Mouse (Mus musculus) hindbrain, embryonic 12.5 days (tissue): Measurements from ENCODE around the gene Ftsj1. TPM values are rescaled to one million over a fixed set of nuclear protein-coding genes. Genes with fewer than 3 reads are reported as not detected.
A peak's percentile ranks its signal among the peaks of the same experiment; 100 is the strongest.

Experiments
- ATAC-seq: fragments of 200-750 bp; cut with Nextera tagmentation; 2 replicates; pipeline ENCODE4 v1.8.0; 2017; ENCODE audit warnings: moderate TSS enrichment; ENCODE audit not compliant: low FRiP score
- H3K27ac ChIP-seq: fragments of 300-500 bp; sonication (generic); 2 replicates; pipeline ENCODE4 v1.5.1; 2016; ENCODE audit warnings: mild to moderate bottlenecking
- H3K27me3 ChIP-seq: fragments of 300-500 bp; sonication (generic); 2 replicates; pipeline ENCODE4 v1.6.1; 2016; ENCODE audit warnings: mild to moderate bottlenecking
- H3K36me3 ChIP-seq: fragments of 300-500 bp; sonication (generic); 2 replicates; pipeline ENCODE4 v1.6.1; 2016; ENCODE audit warnings: mild to moderate bottlenecking
- H3K4me1 ChIP-seq: fragments of 300-500 bp; sonication (generic); 2 replicates; pipeline ENCODE4 v1.6.1; 2016
- H3K4me2 ChIP-seq: fragments of 300-500 bp; sonication (generic); replicated peaks from 2 replicates; pipeline ENCODE4 v1.6.1; 2016; ENCODE audit warnings: mild to moderate bottlenecking
- H3K4me3 ChIP-seq: fragments of 300-500 bp; sonication (generic); 2 replicates; pipeline ENCODE4 v1.5.1; 2016; ENCODE audit warnings: mild to moderate bottlenecking
- H3K9ac ChIP-seq: fragments of 300-500 bp; sonication (generic); 2 replicates; pipeline ENCODE4 v1.6.1; 2016; ENCODE audit warnings: mild to moderate bottlenecking, moderate library complexity
- H3K9me3 ChIP-seq: fragments of 300-500 bp; sonication (generic); replicated peaks from 2 replicates; pipeline ENCODE4 v1.6.1; 2016; ENCODE audit warnings: mild to moderate bottlenecking
- WGBS: fragments of 180-500 bp; shearing (Covaris S2); methylation state at CpG from one replicate; pipeline ENCODE4 v1.1.7; 2016; 5-methylcytosine and 5-hydroxymethylcytosine counted together
- polyA plus RNA-seq: library from polyadenylated mRNA; unstranded; fragments of >200 nt; fragmentation: Nextera tagmentation; extraction: Ambion mirVana; gene quantifications from 2 replicates; pipeline ENCODE4 v1.2.1, GENCODE M21; 2016

Ftsj1 gene
- polyA plus RNA-seq, 1 experiment from 2014 or later: 43.5 TPM

- Histone ChIP-seq H3K27me3 (no peaks in the 10 kb centered on the region), H3K27ac (peak overlapping the region; percentile 75), H3K4me3 (peak overlapping the region; percentile 50), H3K9me3 (no peaks in the 10 kb centered on the region), H3K36me3 (no peaks in the 10 kb centered on the region), H3K9ac (peak overlapping the region; percentile 51), H3K4me1 (no peaks in the 10 kb centered on the region; the same call in 1 of the 2 replicates), H3K4me2 (peak overlapping the region; percentile 54)
- 16% methylated on average over 13 of the region's 13 CpGs for WGBS
- no peak; the same call in 1 of the 2 replicates for ATAC-seq
These were observed 60.0 kb downstream of the Ftsj1 start for GRCm38 (mm10) chrX:8192126-8192639.

Other genes starting within 250 kb of the Ftsj1 start
- not detected in 2 replicates for gene Glod5, start 233.9 kb downstream of the Ftsj1 start, polyA plus RNA-seq
- gene Suv39h1, start 177.6 kb downstream of the Ftsj1 start, polyA plus RNA-seq: 58.6 and 60.2 TPM in 2 replicates
- gene Was, start 161.9 kb downstream of the Ftsj1 start, polyA plus RNA-seq: 0.21 TPM in 1 of 2 replicates, not detected in the other
- gene Wdr13, start 119.5 kb downstream of the Ftsj1 start, polyA plus RNA-seq: 40.5 and 42.6 TPM in 2 replicates
- gene Rbm3, start 106.5 kb downstream of the Ftsj1 start, polyA plus RNA-seq: 401 and 433 TPM in 2 replicates
- gene Tbc1d25, start 76.2 kb downstream of the Ftsj1 start, polyA plus RNA-seq: 16.4 and 16.7 TPM in 2 replicates
- gene Ebp, start 58.9 kb downstream of the Ftsj1 start, polyA plus RNA-seq: 30.7 and 32.3 TPM in 2 replicates
- gene Porcn, start 45.9 kb downstream of the Ftsj1 start, polyA plus RNA-seq: 28.2 and 31.7 TPM in 2 replicates
- 5.5 and 6.1 TPM in 2 replicates for gene Slc38a5, start 18.7 kb upstream of the Ftsj1 start, polyA plus RNA-seq
- gene Ssxb10, start 75.0 kb upstream of the Ftsj1 start, polyA plus RNA-seq: not detected in 2 replicates
- not detected in 2 replicates for gene Ssxb9, start 114.6 kb upstream of the Ftsj1 start, polyA plus RNA-seq
- not detected in 2 replicates for gene Ssxb1, start 160.9 kb upstream of the Ftsj1 start, polyA plus RNA-seq
- not detected in 2 replicates for gene Ssxb2, start 209.3 kb upstream of the Ftsj1 start, polyA plus RNA-seq